Mouse (Mus musculus) heart, embryonic 14.5 days (tissue): ENCODE results near the gene Fer. TPM values are rescaled to one million over a fixed set of nuclear protein-coding genes. Genes with fewer than 3 reads are reported as not detected.

ENCODE experiments used
- ATAC-seq: fragments of 200-750 bp; cut with Nextera tagmentation; 2 replicates; pipeline ENCODE4 v1.8.0; 2017; ENCODE audit warnings: low read depth, moderate TSS enrichment; ENCODE audit not compliant: insufficient number of reproducible peaks, insufficient read depth, low FRiP score
- H3K27ac ChIP-seq, 2 experiments: fragments of 200-500 bp in 1 of 2; fragments of 300-500 bp in 1 of 2; sonication (generic) in 1 of 2; replicated peaks in 1 of 2; 2 replicates each; pipeline ENCODE4 v1.5.1; 2012 to 2014; ENCODE audit warnings: low read depth in 2 of 2, low read length in 2 of 2, control low read depth in 1 of 2, mild to moderate bottlenecking in 1 of 2, mixed read lengths in 1 of 2; ENCODE audit not compliant: control insufficient read depth in 1 of 2, insufficient read depth in 1 of 2
- H3K27me3 ChIP-seq: fragments of 300-500 bp; sonication (generic); 2 replicates; pipeline ENCODE4 v1.6.1; 2014; ENCODE audit warnings: mild to moderate bottlenecking, low read length, control low read depth; ENCODE audit not compliant: control insufficient read depth, insufficient read depth
- H3K36me3 ChIP-seq: fragments of 300-500 bp; sonication (generic); 2 replicates; pipeline ENCODE4 v1.6.1; 2014; ENCODE audit warnings: mild to moderate bottlenecking, control low read depth, low read length, mixed read lengths; ENCODE audit not compliant: control insufficient read depth, insufficient read depth
- H3K4me1 ChIP-seq, 2 experiments: fragments of 200-500 bp in 1 of 2; fragments of 300-500 bp in 1 of 2; sonication (generic) in 1 of 2; 2 replicates each; pipeline ENCODE4 v1.6.1; 2012 to 2014; ENCODE audit warnings: low read length in 2 of 2, control low read depth in 1 of 2, mixed read lengths in 1 of 2; ENCODE audit not compliant: control insufficient read depth in 2 of 2, insufficient read depth in 2 of 2
- H3K4me2 ChIP-seq: fragments of 300-500 bp; sonication (generic); 2 replicates; pipeline ENCODE4 v1.6.1; 2014; ENCODE audit warnings: mild to moderate bottlenecking, low read length
- H3K4me3 ChIP-seq, 2 experiments: fragments of 200-500 bp in 1 of 2; fragments of 300-500 bp in 1 of 2; sonication (generic) in 1 of 2; 2 replicates each; pipeline ENCODE4 v1.5.1; 2012 to 2014; ENCODE audit warnings: low read length in 2 of 2, mild to moderate bottlenecking in 2 of 2, control low read depth in 1 of 2, low read depth in 1 of 2, moderate library complexity in 1 of 2; ENCODE audit not compliant: control insufficient read depth in 1 of 2, insufficient read depth in 1 of 2
- H3K9ac ChIP-seq: fragments of 300-500 bp; sonication (generic); 2 replicates; pipeline ENCODE4 v1.6.1; 2014; ENCODE audit warnings: mild to moderate bottlenecking, low read length
- H3K9me3 ChIP-seq: fragments of 300-500 bp; sonication (generic); 2 replicates; pipeline ENCODE4 v1.6.1; 2016; ENCODE audit warnings: low read length, control low read depth; ENCODE audit not compliant: control insufficient read depth
- WGBS: fragments of 180-500 bp; shearing (Covaris S2); extraction: QIAGEN DNeasy Blood & Tissue Kit; methylation state at CpG from one replicate; pipeline ENCODE4 v1.1.7; 2014; 5-methylcytosine and 5-hydroxymethylcytosine counted together
- polyA plus RNA-seq: library from polyadenylated mRNA; unstranded; fragments of >200 nt; fragmentation: Nextera tagmentation; extraction: Ambion mirVana; gene quantifications from 2 replicates; pipeline ENCODE4 v1.2.1, GENCODE M21; 2014

The Fer gene
- polyA plus RNA-seq, 1 experiment from 2014 or later = 26.0 TPM

- peaks cover 0 to 2% of the 10 kb centered on the region in 2 experiments; a peak in 1 of 4 replicates for H3K4me1 ChIP-seq
- no peak overlapping the region for H3K4me2 ChIP-seq
- H3K9ac ChIP-seq = no peak overlapping the region
- no peak overlapping the region for H3K27ac ChIP-seq
- no peak overlapping the region for H3K4me3 ChIP-seq
- H3K36me3 ChIP-seq = no peaks in the 10 kb centered on the region
- no peaks in the 10 kb centered on the region for H3K27me3 ChIP-seq
- H3K9me3 ChIP-seq = no peaks in the 10 kb centered on the region
- 58% methylated on average over 7 of the region's 7 CpGs for WGBS
- no peak for ATAC-seq
Observed at GRCm38 (mm10) chr17:64045326-64045725, 182.5 kb downstream of the Fer start.

- Histone ChIP-seq H3K9me3 (no peaks in the 10 kb centered on the region), H3K4me3 (no peak overlapping the region), H3K27me3 (no peaks in the 10 kb centered on the region), H3K4me2 (no peak overlapping the region), H3K9ac (no peak overlapping the region), H3K36me3 (no peaks in the 10 kb centered on the region), H3K4me1 (peaks cover 0 to 2% of the 10 kb centered on the region in 2 experiments; a peak in 1 of 4 replicates), H3K27ac (no peak overlapping the region)
- WGBS = 90% methylated on average over 3 of the region's 3 CpGs
- no peak for ATAC-seq
Observed at GRCm38 (mm10) chr17:64046557-64046956, 183.7 kb downstream of the Fer start.

DNA sequence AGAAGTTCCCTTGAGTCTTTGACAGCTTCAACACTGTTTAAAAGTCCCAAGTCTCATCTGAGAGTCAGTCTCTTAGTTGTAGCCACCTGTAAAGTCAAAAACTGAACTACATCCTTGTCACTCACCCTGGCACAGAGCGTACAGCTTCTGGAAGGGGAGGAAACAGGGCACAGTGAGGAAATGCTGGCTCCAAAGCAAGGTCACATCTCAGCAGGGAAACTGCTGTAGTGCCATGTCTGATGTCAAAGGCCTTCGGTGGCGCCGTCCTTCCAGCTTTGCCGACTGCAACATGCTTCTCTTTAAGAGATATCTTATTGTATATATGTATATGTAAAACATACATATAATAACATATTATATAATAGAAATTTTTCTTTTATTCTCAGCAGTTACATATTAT lies 188.0 kb downstream of the Fer start:
- Histone ChIP-seq H3K27me3 (no peaks in the 10 kb centered on the region), H3K9ac (no peak overlapping the region), H3K4me1 (no peaks in the 10 kb centered on the region), H3K27ac (no peak overlapping the region), H3K36me3 (no peaks in the 10 kb centered on the region), H3K4me3 (no peak overlapping the region), H3K9me3 (no peaks in the 10 kb centered on the region), H3K4me2 (no peak overlapping the region)
- no peak for ATAC-seq
- 85% methylated on average over 5 of the region's 5 CpGs for WGBS

DNA sequence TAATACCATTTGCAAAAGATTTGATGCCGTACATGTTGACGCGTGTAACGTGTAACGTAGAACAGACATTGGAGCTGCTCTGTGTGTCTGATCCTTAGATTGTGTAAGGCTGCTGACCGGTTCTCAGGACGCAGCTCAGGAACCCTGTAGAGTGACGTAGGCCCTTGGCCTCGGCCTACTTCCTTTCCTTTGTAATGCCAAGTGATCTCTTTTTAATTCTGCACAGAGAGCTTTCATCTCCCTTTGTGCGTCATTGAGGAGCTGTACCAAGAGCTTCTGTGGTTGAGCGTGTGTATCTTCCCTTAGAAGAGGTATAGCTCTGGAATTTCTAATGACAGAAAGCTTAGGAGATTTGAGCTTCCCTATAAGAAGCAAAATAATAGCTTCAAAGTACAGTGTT lies 190.8 kb downstream of the Fer start:
- no peak overlapping the region for H3K4me2 ChIP-seq
- no peaks in the 10 kb centered on the region for H3K27me3 ChIP-seq
- H3K27ac ChIP-seq = no peak overlapping the region
- no peak overlapping the region for H3K9ac ChIP-seq
- no peaks in the 10 kb centered on the region for H3K9me3 ChIP-seq
- no peaks in the 10 kb centered on the region for H3K36me3 ChIP-seq
- 72% methylated on average over 11 of the region's 11 CpGs for WGBS
- no peak overlapping the region for H3K4me3 ChIP-seq
- no peak for ATAC-seq
- no peaks in the 10 kb centered on the region for H3K4me1 ChIP-seq

DNA sequence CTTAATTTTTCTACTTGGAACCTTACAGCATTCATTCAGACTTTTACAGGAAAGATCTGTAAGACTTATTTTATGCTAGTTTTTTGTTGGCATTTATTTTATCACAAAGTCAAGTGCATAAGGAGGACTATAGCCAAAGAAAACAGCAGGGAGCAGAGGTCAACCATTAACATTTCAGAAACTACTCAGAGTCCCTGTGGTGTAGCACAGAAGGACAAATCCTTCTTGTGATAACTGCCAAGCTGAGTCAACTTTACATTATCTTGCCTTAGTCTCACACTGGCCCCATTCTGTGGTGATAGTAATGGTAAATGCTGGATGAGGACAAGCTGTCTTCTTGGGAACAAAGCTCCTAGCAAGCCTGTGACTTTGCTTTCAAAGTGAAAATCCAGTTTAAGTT lies 197.7 kb downstream of the Fer start:
- H3K9ac ChIP-seq = no peak overlapping the region
- H3K9me3 ChIP-seq = no peaks in the 10 kb centered on the region
- H3K4me3 ChIP-seq = no peak overlapping the region
- H3K27me3 ChIP-seq = no peaks in the 10 kb centered on the region
- H3K4me2 ChIP-seq = no peak overlapping the region
- no peaks in the 10 kb centered on the region for H3K36me3 ChIP-seq
- H3K27ac ChIP-seq = no peak overlapping the region
- ATAC-seq = no peak
- 0 out of 4 replicates have a peak, but pooled peaks cover 0 to 2% of the 10 kb centered on the region in 2 experiments for H3K4me1 ChIP-seq

DNA sequence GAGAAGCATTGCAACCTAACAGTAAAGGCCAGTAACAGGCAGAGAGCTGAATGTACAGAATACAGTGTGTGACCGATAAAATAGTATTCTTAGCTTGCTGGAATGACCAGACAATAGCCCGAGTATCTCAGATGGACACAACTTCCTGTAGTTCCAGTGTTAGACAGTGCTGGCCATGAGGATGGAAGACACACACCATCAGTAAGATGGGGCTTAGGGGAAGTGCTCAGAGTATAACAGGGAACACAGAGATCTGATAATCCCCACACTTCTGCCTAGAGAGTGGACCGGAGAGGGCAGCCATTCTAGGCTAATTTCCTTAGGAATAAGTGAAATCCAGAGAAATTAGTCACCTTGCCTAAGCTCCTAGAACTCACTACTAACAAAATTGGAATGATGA lies 202.4 kb downstream of the Fer start:
- H3K27me3 ChIP-seq = no peaks in the 10 kb centered on the region
- H3K4me1 ChIP-seq = 0 out of 4 replicates have a peak, but pooled peaks cover 0 to 2% of the 10 kb centered on the region in 2 experiments
- 72% methylated on average over 3 of the region's 3 CpGs for WGBS
- ATAC-seq = no peak
- H3K4me3 ChIP-seq = no peak overlapping the region
- H3K27ac ChIP-seq = no peak overlapping the region
- no peaks in the 10 kb centered on the region for H3K9me3 ChIP-seq
- no peak overlapping the region for H3K4me2 ChIP-seq
- H3K36me3 ChIP-seq = no peaks in the 10 kb centered on the region
- no peak overlapping the region for H3K9ac ChIP-seq

DNA sequence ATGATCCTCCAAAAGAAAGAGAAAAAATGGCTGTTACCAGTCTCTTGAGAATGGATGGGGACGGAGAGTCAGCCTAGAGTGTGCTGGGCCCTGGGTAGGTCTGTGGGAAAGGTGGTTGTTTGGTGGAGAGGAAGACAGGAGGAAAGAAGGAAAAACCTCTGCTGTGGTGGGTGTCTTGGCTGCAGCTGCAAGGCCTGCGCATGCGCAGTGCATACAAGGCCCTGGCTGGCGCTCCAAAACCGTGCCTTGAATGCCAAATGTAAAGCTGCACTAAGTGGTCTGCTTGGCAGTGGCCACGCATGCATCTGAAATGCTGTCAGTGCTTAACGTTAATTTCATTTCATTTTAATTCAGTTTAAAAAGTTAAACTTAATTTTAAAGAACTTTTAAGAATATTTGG lies 214.5 kb downstream of the Fer start:
- no peak for ATAC-seq
- no peak overlapping the region for H3K4me2 ChIP-seq
- H3K27ac ChIP-seq = no peak overlapping the region
- no peaks in the 10 kb centered on the region for H3K9me3 ChIP-seq
- H3K27me3 ChIP-seq = no peaks in the 10 kb centered on the region
- no peak overlapping the region for H3K4me3 ChIP-seq
- H3K9ac ChIP-seq = no peak overlapping the region
- H3K36me3 ChIP-seq = 0 out of 2 replicates have a peak, but pooled peaks cover 5% of the 10 kb centered on the region
- 92% methylated on average over 7 of the region's 7 CpGs for WGBS
- H3K4me1 ChIP-seq = peaks cover 0 to 3% of the 10 kb centered on the region in 2 experiments; a peak in 1 of 4 replicates

DNA sequence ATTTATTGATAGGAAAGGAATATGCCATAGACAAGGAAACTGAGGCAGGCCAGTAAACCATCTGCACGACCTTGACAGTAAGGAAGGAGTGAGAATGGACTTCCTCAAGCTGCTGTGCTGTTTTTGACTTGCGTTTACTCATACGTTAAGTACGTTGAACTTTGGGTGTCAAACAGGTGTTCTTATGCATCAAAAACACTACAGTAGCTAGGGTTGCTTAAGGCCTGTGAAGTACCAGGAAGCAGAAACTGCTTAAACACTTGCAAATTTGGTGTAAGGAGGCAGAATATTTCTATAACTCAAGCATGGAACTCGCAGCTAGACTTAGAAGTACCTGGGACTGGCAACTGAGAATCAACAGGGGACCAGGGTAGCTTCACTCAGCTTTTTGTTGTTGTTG lies 221.9 kb downstream of the Fer start:
- Histone ChIP-seq H3K4me2 (no peak overlapping the region), H3K4me1 (no peaks in the 10 kb centered on the region), H3K9me3 (no peaks in the 10 kb centered on the region), H3K36me3 (no peaks in the 10 kb centered on the region), H3K9ac (no peak overlapping the region), H3K27ac (no peak overlapping the region), H3K27me3 (no peaks in the 10 kb centered on the region), H3K4me3 (no peak overlapping the region)
- no peak for ATAC-seq
- 87% methylated on average over 5 of the region's 5 CpGs for WGBS
